Mouse (Mus musculus): Measurements from ENCODE around the gene Mt3.
"Not testable (repeated sequence)": the region's sequence is repeated elsewhere in the genome, so short reads cannot be mapped to it uniquely, and the experiment has no call there.

Gene Mt3

DNA sequence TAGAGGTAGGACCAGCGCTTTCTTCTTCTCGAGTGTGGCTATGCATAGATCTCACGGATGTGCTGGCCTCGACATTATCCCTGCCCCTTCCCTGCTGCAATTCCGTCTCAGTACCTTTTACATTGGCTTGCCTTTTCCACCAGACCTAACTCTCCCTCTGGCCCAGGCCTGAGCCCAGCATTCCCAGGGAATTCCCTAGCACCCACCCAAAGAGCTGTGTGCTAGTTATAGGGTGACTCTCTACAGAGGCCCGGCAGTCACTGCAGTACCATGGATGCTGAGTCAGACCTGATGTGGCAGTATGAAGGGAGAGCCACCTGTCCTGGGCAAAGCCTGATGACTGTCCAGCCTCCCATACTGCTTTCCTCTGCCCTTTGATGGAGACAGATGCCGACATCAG lies 1.0 kb downstream of the Mt3 start:
- DNase-seq, result no peak

DNA sequence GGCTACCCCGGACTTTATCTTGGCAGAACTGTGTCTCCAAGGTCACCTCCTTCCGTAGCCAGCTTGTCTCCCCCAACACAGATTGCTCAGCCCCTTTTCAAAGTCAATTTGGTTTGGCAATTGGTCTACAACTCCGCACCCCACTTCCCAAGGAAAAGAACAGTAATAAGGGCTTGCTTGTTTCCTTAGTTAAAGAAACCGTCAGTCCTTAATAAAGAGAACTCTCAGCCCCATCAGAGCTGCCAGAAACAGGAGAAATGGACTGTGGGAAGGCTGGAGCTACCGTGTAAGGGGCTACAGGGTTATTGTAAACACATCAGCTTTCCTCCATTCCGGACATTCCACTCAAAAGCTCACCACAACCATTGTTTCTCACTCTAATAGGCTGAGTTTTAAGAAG lies 2.1 kb downstream of the Mt3 start:
- DNase-seq, result no peak

DNA sequence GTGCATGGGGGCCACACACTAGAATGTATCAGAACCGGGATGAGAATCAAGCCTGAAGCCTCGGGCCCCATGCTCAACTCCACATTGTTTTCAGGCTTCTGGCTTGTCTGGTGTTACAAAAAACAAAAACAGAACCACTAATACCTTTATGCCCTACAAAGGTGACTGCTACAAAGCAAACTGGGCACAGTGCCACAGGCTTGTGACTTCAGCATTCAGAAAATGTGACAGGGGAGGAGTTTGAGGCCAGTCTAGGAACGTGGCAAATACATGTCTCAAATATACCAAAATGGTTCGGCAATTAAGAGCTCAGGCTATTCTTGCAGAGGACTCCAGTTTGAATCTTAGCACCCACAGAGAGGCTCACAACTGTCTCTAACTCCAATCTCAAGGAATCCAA lies 3.7 kb downstream of the Mt3 start:
- peak; percentile 24 to 28 for DNase-seq

DNA sequence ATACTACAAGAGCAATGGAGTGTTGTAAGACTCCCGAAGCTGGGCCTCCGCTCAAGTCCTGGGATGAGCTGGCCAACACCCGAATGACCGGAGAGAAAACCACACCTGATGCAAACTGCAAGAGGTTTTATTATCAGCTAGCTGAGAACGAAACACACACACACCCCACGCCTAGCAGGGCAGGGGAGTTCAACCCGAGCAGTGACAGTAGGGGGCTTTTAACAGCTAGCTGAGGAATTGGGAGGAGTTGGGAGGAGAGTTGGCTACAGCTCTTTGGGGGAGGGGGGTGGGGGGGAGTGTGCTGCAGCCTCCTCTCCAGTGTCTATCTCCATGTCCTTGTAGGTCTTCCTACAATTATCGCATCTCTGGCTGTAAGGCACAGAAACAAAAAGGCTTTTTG lies 13.4 kb downstream of the Mt3 start:
- not testable (repeated sequence) for DNase-seq

DNA sequence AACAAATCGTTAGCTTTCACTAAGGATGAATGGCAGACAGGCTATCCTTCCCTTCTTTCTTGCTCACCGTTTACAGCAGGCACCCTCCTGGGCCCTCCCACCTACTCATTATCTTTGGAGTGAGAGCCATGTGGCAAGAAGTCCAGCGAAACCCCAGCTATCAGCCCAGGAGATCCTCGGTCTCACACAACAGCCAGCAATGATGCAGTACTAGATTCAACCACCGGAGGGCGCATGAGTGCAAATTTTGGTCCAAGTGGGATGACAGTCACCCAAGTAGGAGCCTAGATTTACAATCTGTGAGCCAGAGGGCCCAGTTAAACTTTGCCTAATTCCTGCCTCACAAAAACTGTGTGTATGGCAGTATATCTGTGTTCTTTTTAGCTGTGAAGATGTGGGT lies 14.8 kb downstream of the Mt3 start:
- DNase-seq, result peak; percentile 93 to 95

DNA sequence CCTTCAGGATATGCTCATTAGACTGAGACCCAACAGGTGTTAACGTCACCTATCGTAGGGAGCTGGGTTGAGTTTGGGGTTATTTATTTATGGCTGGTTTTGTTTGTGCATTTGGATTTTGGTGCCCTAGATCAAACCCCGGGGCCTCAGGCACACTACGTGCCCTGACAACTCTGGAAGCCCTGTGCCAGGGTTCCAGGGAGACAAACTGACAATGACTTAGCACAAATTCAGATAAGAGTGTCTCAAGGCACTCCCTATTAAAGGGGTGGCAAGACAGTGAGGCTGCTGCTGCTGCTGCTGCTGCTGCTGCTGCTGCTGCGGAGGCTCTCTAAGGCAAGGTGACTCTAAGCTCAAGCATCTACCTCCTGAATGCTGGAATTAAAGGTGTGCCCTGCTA lies 17.1 kb downstream of the Mt3 start:
- DNase-seq, result no peak

DNA sequence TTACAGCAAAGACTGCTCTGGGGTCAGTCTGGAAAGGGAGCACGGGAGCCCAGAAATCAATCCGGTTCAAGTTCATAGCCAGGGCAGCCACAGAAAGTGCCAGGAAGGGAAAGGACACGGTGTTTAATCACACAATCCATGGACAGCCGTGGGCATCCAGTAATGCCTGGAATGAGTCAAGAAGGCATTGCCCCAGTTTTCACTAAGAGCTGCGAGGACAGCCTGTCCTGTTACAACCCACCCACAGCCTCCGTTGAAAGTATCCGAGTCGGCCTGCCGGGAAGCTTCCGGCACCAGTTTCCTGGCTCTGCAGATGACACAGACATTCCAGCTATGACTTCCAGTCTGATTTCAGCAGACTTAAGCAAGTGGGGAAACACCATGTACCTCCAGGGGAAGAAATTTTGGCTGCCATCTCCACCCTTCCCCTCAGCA lies 18.9 kb downstream of the Mt3 start:
- peak; percentile 40 to 58 for DNase-seq

DNA sequence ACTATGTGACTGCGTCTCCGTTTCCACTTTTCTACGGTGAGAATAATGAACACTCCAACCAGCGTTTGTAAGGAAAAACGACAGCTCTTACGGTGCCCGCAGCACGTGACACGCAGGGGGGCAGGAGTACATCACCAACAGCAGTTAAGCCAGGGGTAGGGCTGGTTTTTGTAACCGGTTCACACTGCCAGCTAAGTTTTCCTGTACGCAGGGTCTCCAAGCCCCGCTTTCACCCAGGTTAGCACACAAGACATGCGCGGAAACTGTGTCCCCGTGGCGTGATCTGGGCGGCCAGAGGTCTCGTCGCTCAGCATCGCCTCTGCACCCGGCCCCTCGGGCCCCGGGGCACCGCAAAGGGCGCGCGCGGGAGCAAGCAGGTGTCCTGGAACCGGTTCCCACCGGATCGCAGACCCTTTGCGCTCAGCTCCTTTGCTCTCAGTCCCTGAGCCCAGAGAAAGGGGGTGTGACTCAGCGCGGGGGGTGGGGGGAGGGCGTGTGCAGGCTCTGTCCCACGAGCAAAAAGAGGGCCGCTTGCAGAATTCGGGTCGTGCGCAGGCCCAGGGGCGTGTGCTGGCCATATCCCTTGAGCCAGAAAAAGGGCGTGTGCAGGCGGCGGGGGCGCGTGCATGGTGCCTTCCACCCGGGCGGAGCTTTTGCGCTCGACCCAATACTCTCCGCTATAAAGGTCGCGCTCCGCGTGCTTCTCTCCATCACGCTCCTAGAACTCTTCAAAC lies 19.8 kb downstream of the Mt3 start, which contains the start of gene Mt2:
TSS of gene Mt2 (plus strand) at position 590 of the 734 bp plus-strand sequence.
- DNase-seq, result peak; percentile 81 to 91

DNA sequence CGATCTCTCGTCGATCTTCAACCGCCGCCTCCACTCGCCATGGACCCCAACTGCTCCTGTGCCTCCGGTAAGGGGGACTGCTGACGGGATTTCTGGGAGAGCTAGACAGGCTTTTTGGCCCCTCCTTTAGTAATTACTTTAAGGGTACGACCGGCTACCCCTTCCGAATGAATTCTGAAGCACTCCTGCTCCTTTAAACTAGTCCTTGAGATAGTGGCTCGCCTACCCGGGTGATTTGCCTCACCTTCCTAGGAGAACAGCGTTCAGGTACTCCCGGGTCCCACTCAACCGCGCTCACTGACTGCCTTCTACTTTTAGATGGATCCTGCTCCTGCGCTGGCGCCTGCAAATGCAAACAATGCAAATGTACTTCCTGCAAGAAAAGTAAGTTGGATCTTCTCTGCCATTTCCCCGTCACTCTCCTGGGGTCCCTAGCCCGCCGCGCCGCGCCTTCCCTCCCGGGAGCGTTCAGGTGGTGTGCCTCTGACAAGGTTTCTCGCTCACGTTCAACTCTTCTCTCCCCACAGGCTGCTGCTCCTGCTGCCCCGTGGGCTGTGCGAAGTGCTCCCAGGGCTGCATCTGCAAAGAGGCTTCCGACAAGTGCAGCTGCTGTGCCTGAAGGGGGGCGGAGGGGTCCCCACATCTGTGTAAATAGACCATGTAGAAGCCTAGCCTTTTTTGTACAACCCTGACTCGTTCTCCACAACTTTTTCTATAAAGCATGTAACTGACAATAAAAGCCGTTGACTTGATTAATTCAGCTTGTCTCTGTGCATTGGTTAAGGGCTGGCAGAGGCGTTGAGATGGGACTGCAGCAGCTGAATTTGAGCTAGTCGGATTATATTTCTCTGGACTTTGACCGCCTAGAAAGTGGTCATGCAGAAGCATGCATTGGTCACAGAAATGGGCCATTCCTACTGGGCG lies 20.7 kb downstream of the Mt3 start:
- peak; percentile 24 to 55 for DNase-seq

DNA sequence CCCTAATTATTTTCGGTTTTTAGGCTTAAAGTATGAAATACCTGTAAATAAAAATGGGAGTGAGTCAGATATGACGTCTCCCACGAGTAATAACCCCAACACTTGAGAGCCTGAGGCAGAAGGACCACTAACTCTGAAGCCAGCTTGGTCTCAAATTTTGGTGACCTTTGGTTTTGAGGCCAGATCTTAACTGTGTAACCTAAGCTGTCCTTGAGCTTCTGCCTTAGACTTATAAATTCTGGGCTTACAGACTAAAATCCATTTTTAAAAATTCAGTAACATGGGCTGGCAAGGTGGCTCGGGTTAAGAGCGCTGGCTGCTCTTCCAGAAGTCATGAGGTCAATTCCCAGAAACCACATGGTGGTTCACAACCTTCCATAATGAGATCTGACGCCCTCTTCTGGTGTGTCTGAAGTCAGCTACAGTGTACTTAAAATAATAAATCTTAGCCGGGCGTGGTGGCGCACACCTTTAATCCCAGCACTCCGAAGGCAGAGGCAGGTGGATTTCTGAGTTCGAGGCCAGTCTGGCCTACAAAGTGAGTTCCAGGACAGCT lies 21.5 kb downstream of the Mt3 start:
- no peak for DNase-seq

DNA sequence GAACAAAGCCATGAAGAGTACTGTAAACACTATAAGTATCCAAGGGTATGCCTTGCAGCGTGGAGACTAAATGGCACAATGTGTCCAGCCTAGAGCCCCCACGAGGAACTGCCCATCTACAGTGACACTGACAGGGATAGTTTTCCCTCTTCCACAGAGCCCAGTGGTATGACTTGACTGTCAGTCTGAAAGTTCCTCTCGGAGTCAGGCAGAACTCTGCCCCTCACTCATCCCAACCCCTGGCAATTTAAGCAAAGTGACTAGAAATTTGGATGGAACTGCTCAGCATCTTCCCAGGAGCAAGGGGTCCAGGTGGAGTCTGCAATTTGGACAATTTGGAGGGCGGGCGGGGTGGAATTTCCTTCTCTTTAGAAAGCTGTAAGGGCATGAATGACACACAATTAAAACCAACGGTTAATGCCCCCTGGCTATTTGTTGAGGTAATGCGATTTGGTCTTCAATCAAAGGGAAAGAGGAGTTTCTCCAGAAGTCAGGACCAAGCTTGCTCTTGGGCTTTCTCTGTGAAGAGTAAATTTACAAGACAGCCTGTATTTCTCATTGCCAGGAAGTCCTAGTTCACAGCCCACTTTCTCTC lies 22.3 kb downstream of the Mt3 start:
- DNase-seq, result no peak

DNA sequence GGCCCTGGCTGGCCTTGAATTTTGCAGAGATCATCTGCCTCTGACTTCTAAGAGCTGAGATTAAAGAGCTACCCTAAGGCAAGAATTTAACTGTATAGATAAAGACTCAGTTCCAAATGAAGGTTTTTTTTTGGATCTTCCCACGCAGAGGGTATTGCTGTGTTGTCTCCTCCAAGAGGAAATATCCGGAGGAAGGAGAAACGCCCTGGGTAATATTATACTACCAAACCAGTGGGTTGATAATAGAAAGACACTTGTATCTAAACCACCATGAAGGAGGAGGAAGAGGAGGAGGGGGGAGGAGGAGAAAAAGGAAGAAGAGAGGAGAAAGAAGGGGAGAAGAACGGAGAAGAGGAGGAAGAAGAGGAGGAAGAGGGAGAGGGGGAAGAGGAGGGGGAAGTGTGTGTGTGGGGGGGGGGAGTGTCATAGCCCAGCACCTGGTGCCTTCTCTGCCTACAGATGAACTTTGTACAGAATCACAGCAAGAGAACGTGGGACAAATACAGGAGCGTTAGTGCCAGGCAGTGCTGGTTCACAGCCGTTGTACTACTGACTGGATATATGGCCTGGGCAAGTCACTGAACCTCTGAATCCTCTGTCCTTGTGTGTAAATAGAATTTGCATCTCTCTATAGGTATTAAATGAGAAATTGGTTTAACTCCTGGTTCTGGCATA lies 25.4 kb downstream of the Mt3 start:
- no peak for DNase-seq

DNA sequence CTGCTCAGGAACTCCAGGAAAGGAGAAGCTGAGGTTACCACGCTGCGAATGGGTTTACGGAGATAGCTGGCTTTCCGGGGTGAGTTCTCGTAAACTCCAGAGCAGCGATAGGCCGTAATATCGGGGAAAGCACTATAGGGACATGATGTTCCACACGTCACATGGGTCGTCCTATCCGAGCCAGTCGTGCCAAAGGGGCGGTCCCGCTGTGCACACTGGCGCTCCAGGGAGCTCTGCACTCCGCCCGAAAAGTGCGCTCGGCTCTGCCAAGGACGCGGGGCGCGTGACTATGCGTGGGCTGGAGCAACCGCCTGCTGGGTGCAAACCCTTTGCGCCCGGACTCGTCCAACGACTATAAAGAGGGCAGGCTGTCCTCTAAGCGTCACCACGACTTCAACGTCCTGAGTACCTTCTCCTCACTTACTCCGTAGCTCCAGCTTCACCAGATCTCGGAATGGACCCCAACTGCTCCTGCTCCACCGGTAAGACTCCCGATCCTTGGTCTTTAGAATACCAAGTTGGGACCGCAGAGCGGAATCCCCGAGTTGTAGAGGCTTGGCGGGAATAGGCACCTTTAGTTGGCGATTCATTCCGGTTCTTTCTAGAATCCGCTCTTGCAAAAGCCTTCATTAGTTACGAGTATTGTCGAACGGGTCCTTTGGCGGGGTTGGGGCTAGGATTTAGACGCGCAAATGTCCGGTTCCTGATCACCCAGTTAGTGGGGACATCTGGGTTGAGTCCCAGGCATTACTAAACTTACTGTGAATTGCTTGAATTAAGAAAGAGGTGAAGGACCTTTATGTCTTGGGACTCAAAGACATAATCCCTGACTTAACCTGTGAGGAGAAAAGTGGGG lies 26.7 kb downstream of the Mt3 start, which contains the start of gene Mt1:
TSS of gene Mt1 (plus strand) at position 226 of the 856 bp plus-strand sequence.
- peak; percentile 84 to 92 for DNase-seq

DNA sequence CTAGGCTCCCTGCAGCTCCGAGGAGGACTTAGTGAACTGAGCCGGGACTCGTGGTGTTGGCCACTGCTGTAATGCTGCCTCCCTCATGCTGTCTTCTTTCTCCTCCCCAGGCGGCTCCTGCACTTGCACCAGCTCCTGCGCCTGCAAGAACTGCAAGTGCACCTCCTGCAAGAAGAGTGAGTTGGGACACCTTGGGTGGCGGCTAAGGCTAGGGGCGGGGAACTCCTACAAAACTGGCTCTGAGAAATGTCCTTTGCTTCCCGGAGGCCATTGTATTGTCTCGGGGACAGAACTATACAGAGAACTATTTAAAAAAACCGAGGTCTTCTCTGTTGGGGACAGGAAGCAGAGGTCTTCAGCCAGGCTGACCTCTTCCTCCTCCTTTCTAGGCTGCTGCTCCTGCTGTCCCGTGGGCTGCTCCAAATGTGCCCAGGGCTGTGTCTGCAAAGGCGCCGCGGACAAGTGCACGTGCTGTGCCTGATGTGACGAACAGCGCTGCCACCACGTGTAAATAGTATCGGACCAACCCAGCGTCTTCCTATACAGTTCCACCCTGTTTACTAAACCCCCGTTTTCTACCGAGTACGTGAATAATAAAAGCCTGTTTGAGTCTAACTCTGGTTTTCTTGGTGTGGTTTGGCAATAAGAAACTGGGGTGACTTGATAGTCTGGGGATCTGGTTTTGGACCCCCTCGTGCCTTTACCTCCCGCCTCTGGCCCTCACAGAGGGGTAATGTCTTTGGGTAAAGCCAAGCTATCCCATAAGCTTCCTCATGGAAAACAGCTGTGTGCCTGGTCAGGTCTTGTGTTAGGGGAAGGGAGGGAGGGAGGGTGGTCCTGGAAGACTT lies 27.5 kb downstream of the Mt3 start:
- peak; percentile 23 to 40 for DNase-seq

DNA sequence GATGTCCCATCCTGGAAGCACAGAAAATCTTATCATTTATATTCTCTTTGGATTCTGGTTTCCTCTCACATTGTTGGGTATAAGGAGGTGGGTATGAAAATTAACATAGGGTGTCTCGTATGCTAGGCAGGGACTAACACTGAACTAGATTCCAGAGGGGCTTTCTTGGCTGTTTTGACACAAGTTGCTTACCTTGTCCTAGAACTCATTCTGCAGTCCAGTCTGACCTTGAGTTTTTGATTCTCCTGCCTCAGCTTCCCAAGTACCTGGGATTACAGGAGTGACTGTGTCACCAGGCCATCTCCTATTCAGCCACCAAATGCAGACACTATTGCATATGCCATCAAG lies 28.1 kb downstream of the Mt3 start:
- DNase-seq, result no peak

DNA sequence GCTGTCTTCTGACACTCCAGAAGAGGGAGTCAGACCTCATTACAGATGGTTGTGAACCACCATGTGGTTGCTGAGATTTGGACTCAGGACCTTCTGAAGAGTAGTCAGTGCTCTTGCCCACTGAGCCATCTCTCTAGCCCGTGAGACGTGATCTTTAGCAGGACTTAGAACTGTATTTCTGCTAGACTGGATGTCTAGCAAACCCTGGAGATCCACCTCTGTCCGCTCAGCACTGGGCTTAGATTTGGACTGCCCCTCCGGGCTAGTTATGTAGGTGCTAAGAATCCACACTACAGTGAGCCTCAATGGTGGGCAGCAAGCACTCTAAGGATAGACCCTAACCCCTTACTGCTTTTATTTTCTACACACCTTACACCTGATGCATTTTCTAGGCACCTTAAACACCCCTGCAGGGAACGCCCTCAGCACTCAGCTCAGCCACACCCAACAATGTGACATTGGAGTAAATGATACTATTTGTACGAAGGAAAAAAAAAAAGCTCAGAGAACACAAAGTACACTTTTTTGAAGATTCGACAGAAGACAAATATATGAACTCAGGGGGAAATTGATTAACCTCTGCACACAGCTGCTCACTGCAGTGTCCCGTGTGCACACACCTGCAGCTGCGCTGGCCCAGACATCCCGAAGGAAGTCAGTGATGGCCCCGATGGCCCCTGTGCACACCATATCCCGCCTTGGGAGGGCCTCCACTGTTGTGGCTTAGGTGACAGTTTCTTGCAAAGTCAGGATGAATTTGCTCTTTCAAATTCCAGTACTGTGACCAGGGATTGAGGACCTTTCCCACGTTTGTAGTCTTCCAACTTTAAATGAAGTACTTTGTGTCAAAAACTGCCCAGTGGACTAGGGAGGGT lies 29.9 kb downstream of the Mt3 start:
- no peak for DNase-seq

DNA sequence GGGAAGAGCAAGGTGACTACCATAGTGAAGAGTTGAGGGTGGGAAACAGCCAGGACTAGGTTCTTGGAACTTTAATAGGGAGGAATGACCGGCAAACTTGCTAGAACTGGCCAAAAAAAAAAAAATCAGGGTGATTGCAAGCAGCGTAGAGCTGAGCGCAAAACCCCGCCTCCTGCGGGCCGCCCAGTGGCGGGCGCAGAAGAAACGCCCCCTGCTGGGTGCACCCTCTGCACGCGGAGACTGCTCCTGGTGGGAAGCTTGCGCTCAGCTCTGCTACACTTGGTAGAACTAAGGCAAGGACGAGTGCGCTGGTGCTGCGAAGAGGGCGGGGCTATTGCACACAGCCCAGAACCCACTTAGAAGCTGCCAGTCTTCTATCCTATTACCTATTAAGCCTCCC lies 30.7 kb downstream of the Mt3 start:
- peak; percentile 86 to 91 for DNase-seq

DNA sequence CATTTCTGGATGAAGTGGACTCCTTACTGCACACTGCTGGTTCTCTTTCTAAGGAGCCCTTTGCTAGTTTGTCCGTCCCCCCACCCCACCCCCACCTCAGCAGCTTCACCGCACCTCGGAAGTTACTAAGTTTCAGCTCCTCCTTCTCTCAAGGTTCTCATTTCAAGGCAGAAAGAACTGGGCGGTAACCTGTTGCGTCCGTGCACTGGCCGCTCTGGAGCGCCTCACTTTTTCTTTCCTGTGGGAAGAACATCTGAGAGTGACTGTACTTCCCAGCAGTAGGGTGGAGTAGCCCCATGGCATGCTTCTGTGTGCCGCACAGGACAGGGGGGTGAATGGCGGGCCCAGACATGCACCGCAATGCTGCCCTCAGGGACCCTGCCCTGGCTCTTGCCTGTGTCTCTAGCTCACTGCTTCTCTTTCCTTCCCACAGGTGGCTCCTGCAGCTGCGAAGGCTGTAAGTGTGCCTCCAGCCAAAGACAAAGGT lies 32.0 kb downstream of the Mt3 start:
- peak in 1 of 2 experiments; percentile 18 for DNase-seq

DNA sequence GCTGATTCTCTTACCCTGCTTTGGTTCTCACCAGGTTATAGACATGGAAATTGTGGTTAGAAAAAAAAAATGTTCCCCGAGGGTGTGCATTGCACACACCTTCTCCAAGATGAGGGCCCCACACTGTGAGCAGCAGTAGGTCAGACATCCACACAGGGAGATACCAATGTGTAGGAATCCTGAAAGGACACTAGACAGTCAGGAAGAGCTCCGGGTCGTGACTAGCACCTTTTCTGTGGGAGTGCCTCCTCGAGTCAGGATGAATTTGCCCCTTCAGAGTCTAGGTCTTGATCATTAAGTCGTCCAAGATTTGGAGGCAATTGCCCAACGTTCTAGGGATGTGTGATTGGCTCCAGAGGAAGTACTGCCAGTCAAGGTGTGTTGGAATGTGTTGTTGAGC lies 33.4 kb downstream of the Mt3 start:
- no peak for DNase-seq
